Mouse (Mus musculus): ENCODE results near the gene Fam83e. TPM values are rescaled to one million over a fixed set of nuclear protein-coding genes. Genes with fewer than 3 reads are reported as not detected.

The Fam83e gene
- polyA plus RNA-seq, 1 experiment from 2014 or later = 1.7 TPM

DNA sequence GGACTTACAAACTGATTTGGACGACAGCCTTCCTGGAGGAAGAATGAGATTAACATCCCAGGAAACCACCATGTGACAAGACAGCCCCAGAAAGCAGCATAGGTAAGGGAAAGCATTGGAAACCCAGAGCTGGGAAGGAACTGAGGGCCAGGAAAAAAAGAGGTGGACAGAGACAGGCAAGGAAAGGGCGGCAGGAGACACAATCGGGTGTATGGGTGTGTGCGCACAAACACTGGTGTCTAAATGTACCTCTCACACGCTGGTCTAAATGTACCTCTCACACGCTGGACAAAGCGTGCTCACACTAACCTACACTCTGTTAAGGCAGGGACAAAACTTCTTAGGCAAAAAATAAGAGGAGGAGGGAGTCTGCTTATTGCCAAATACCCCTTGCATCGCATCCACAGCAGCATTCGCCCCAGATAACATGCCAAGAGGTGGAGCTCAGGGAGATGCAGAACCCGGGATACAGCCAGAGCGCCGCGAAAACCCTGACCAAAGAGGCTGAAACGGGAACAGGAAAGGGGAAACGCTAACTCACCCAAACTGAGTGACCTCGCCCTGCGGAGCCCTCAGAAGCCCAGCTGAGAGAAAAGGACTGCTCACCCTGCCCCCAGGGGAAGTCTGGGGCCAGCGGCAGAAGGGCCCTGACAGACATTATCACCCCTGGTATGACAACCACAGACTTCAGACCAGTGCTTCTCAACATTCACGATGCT is 5.1 kb upstream of the Fam83e start:
- H3K4me3 ChIP-seq (ENCODE audit: low read depth, low read length) = peak overlapping the region; percentile 9; the same call in 1 of the 2 replicates
- no peak for ATAC-seq
- H3K27ac ChIP-seq (ENCODE audit: low read length) = peak overlapping the region; percentile 69
- peak; percentile 44 for DNase-seq (ENCODE audit: low spot score)
- no peaks in the 10 kb centered on the region for H3K9me3 ChIP-seq (ENCODE audit: low read length)
- no peaks in the 10 kb centered on the region for H3K27me3 ChIP-seq (replicated peaks; ENCODE audit: insufficient read depth, low read length)
- WGBS = 77% methylated on average over 19 of the region's 19 CpGs
- TF ChIP-seq EP300 (IDR thresholded peaks at IDR 0.05) = no peak
- no peak for TF ChIP-seq CTCF (IDR thresholded peaks at IDR 0.05)
- peaks cover 18% of the 10 kb centered on the region for H3K4me1 ChIP-seq (ENCODE audit: insufficient read depth, low read depth, low read length)
- H3K4me2 ChIP-seq (replicated peaks; ENCODE audit: low read depth, low read length) = peak overlapping the region; percentile 60
- peaks cover 14% of the 10 kb centered on the region for H3K36me3 ChIP-seq (ENCODE audit: insufficient read depth, low read length)
- peak overlapping the region; percentile 26; the same call in 1 of the 2 replicates for H3K9ac ChIP-seq (replicated peaks; ENCODE audit: low read depth)

DNA sequence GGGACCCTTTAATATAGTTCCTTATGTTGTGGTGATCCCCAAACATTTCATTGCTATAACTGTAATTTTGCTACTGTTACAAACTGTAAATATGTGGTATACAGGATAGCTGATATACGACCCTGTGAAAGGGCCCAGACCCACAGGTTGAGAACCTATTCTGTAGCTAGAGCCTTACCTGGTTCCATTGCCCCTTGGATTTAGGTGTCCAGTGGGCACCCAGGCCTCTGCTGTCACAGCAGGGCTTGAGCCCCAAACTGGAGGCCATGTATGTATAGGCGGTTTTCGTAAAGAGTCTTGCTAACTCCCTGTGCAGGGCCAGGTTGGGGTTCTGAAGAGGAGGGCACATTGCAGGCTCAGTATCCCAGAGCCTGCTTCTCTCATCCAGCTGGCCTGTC is 4.6 kb upstream of the Fam83e start:
- H3K36me3 ChIP-seq (ENCODE audit: insufficient read depth, low read length) = peaks cover 13% of the 10 kb centered on the region
- 0 out of 2 replicates have a peak overlapping the region, but pooled peaks have one; percentile 14 for H3K4me3 ChIP-seq (ENCODE audit: low read depth, low read length)
- DNase-seq (ENCODE audit: low spot score) = no peak
- no peak for TF ChIP-seq CTCF (IDR thresholded peaks at IDR 0.05)
- TF ChIP-seq EP300 (IDR thresholded peaks at IDR 0.05) = no peak
- peaks cover 18% of the 10 kb centered on the region for H3K4me1 ChIP-seq (ENCODE audit: insufficient read depth, low read depth, low read length)
- H3K9ac ChIP-seq (replicated peaks; ENCODE audit: low read depth) = no peak overlapping the region
- 84% methylated on average over 3 of the region's 3 CpGs for WGBS
- no peaks in the 10 kb centered on the region for H3K9me3 ChIP-seq (ENCODE audit: low read length)
- no peaks in the 10 kb centered on the region for H3K27me3 ChIP-seq (replicated peaks; ENCODE audit: insufficient read depth, low read length)
- no peak for ATAC-seq
- 0 out of 2 replicates have a peak overlapping the region, but pooled peaks have one; percentile 15 for H3K27ac ChIP-seq (ENCODE audit: low read length)
- peak overlapping the region; percentile 60 for H3K4me2 ChIP-seq (replicated peaks; ENCODE audit: low read depth, low read length)

DNA sequence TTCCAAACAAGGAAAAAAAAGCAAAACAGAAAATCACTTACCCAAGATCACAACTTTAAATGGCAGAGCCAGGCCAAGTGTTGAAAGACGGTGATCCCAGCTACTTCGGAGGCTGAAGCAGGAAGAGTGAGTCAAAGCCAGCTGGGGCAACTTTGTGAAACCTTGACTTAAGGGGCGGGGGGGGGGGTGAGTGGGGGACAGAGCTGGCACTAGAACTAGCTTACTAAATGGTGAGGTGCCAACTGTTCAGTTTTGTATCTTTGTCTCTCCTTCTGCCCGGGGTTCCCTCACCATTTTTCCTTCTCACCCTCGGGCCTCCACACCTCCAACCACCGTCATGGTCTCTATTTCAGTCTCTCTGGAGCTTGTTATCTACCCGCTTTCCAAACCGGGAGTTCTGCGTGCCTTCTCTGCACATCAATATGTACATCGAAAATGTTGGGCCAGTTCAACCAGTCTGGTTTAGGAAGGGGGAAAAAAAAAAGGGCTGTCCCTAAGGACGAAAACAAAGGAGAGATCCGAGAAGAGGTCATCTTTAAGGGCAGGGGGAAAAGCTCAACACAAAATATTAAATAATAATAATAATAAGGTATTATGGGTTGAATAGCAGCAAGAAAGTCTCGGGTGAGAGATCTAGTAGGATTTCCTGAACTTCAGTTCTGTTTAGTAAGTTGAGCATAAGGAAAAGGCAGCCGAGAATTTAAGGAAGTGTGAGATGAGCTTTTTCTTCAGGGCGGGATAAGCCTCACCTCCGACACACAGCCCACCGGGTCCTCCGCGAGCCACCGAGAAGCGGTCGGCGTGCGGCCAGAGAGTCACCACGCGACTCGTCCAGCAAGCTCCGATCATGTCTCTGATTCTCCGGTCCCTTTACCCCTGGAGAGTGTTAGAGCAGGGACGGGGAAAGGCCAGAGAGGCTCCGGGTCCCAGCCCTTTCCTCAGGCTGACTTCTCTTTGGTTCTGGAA is 3.8 kb upstream of the Fam83e start:
- peaks cover 13% of the 10 kb centered on the region for H3K36me3 ChIP-seq (ENCODE audit: insufficient read depth, low read length)
- 0 out of 2 replicates have a peak, but pooled peaks have one; percentile 1 for ATAC-seq

DNA sequence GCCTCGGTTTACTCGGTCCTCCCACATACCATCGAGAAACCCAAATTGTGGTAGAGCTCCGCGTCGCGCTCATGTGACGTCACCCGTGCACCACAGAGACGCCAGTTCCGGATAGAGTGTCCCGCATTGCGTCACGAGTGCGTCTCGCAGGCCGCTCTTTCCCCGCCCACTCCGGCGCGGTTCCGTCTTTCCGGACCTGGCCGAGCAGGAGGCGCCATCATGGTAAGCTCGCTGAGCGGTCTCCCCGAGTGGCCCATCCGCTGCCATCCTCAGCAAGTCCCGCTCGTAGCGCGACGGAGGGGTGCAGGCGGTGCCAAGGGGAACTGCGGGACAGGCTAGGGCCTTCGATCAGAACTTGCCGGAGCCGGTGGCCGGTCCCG is 3.1 kb upstream of the Fam83e start, which contains the start of gene Sphk2:
Gene Sphk2 (minus strand): TSS at position 85 of the 380 bp plus-strand sequence.
- Histone ChIP-seq H3K27me3 (replicated peaks; ENCODE audit: insufficient read depth, low read length) (no peaks in the 10 kb centered on the region), H3K4me1 (ENCODE audit: insufficient read depth, low read depth, low read length) (peaks cover 18% of the 10 kb centered on the region), H3K36me3 (ENCODE audit: insufficient read depth, low read length) (peaks cover 10% of the 10 kb centered on the region), H3K4me3 (ENCODE audit: low read depth, low read length) (peak within 1 kb of the TSS; percentile 79), H3K4me2 (replicated peaks; ENCODE audit: low read depth, low read length) (peak within 1 kb of the TSS; percentile 60), H3K27ac (ENCODE audit: low read length) (peak within 1 kb of the TSS; percentile 90), H3K9me3 (ENCODE audit: low read length) (no peaks in the 10 kb centered on the region), H3K9ac (replicated peaks; ENCODE audit: low read depth) (peak within 1 kb of the TSS; percentile 84)
- peak; percentile 33 for TF ChIP-seq CTCF (IDR thresholded peaks at IDR 0.05)
- peak; percentile 72 for TF ChIP-seq EP300 (IDR thresholded peaks at IDR 0.05)
- under 1% methylated on average over 39 of the region's 41 CpGs for WGBS
- ATAC-seq = peak; percentile 74
- peak; percentile 99 for DNase-seq (ENCODE audit: low spot score)

More for the DNA sequence above, 3.8 kb upstream of the Fam83e start:
- H3K4me1 ChIP-seq (ENCODE audit: insufficient read depth, low read depth, low read length) = peaks cover 18% of the 10 kb centered on the region
- no peaks in the 10 kb centered on the region for H3K9me3 ChIP-seq (ENCODE audit: low read length)
- DNase-seq (ENCODE audit: low spot score) = no peak
- H3K4me2 ChIP-seq (replicated peaks; ENCODE audit: low read depth, low read length) = peak overlapping the region; percentile 60
- TF ChIP-seq CTCF (IDR thresholded peaks at IDR 0.05) (no peak), EP300 (IDR thresholded peaks at IDR 0.05) (no peak)
- H3K4me3 ChIP-seq (ENCODE audit: low read depth, low read length) = peak overlapping the region; percentile 79
- no peaks in the 10 kb centered on the region for H3K27me3 ChIP-seq (replicated peaks; ENCODE audit: insufficient read depth, low read length)
- H3K9ac ChIP-seq (replicated peaks; ENCODE audit: low read depth) = peak overlapping the region; percentile 84
- 5% methylated on average over 31 of the region's 31 CpGs for WGBS
- H3K27ac ChIP-seq (ENCODE audit: low read length) = peak overlapping the region; percentile 90

DNA sequence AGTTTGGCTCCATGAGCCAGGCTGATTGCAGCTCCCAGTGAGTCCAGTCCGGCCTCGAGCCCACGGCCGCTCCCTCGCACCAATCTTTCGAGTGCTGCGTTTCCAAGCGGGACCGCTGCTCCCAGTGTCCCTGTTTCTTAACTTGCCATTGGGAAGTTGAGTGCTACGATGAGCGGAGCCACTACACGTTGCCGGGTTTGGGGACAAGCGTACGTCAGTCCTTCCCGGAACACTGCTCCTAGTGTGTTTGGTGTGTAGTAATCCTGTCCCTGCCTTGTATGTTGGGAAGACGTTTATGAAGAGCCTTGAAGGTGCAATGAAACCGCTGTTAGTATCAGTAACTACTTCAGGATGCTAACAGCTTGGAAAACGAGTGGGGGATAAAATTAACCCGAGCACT is 2.7 kb upstream of the Fam83e start:
- WGBS = under 1% methylated on average over 20 of the region's 20 CpGs
- DNase-seq (ENCODE audit: low spot score) (peak; percentile 81), ATAC-seq (peak; percentile 10; the same call in 1 of the 2 replicates)
- H3K36me3 ChIP-seq (ENCODE audit: insufficient read depth, low read length) = peaks cover 8% of the 10 kb centered on the region
- H3K4me1 ChIP-seq (ENCODE audit: insufficient read depth, low read depth, low read length) = peaks cover 18% of the 10 kb centered on the region
- peak overlapping the region; percentile 79 for H3K4me3 ChIP-seq (ENCODE audit: low read depth, low read length)
- no peaks in the 10 kb centered on the region for H3K27me3 ChIP-seq (replicated peaks; ENCODE audit: insufficient read depth, low read length)
- TF ChIP-seq CTCF (IDR thresholded peaks at IDR 0.05) (no peak; the same call in 1 of the 2 replicates), EP300 (IDR thresholded peaks at IDR 0.05) (no peak)
- H3K27ac ChIP-seq (ENCODE audit: low read length) = peak overlapping the region; percentile 90
- peak overlapping the region; percentile 72 for H3K9ac ChIP-seq (replicated peaks; ENCODE audit: low read depth)
- H3K9me3 ChIP-seq (ENCODE audit: low read length) = no peaks in the 10 kb centered on the region
- peak overlapping the region; percentile 55 for H3K4me2 ChIP-seq (replicated peaks; ENCODE audit: low read depth, low read length)

Data from lung, postnatal 0 days (tissue).